Mouse (Mus musculus) cerebellum, adult 2 months (tissue): Measurements from ENCODE around the gene Iqsec1. TPM values are rescaled to one million over a fixed set of nuclear protein-coding genes. Genes with fewer than 3 reads are reported as not detected.
A peak's percentile ranks its signal among the peaks of the same experiment; 100 is the strongest.

ENCODE experiments used
- DNase-seq, 2 experiments: peaks; one replicate each; pipeline ENCODE4 v3.0.0; 2021
- H3K27ac ChIP-seq: fragments of 200-500 bp; 2 replicates; pipeline ENCODE4 v1.5.1; 2012; ENCODE audit warnings: low read length, control low read depth, inconsistent platforms; ENCODE audit not compliant: insufficient read depth
- H3K27me3 ChIP-seq: fragments of 200-500 bp; 2 replicates; pipeline ENCODE4 v1.6.1; 2012; ENCODE audit warnings: inconsistent platforms, mild to moderate bottlenecking, low read length, moderate library complexity; ENCODE audit not compliant: control insufficient read depth, insufficient read depth
- H3K4me1 ChIP-seq: fragments of 200-500 bp; 2 replicates; pipeline ENCODE4 v1.6.1; 2011; ENCODE audit warnings: low read length; ENCODE audit not compliant: control insufficient read depth, insufficient read depth
- H3K4me3 ChIP-seq: fragments of 200-500 bp; replicated peaks from 2 replicates; pipeline ENCODE3; 2011; ENCODE audit warnings: mild to moderate bottlenecking, low read depth, low read length, control low read depth; ENCODE audit not compliant: insufficient read depth
- CTCF ChIP-seq: fragments of 200-500 bp; IDR thresholded peaks from 2 replicates; pipeline ENCODE4 v1.5.1; 2011; ENCODE audit warnings: low read depth, mild to moderate bottlenecking, control low read depth, low read length, moderate library complexity, borderline replicate concordance; ENCODE audit not compliant: insufficient read depth
- POLR2A ChIP-seq: fragments of 200-500 bp; IDR thresholded peaks from 2 replicates; pipeline ENCODE4 v1.6.1; 2011; ENCODE audit warnings: low read length, control low read depth, borderline replicate concordance; ENCODE audit not compliant: insufficient read depth
- WGBS: fragments of 180-500 bp; shearing (Covaris S2); methylation state at CpG from one replicate; pipeline ENCODE4 v1.1.7; 2018; 5-methylcytosine and 5-hydroxymethylcytosine counted together
- polyA plus RNA-seq: library from polyadenylated mRNA; depleted of rRNA; stranded (reverse); fragments of >200 nt; gene quantifications from 2 replicates; pipeline ENCODE4 v1.2.3, GENCODE M21; 2012

The Iqsec1 gene
- polyA plus RNA-seq, 1 experiment = 249 TPM

DNA sequence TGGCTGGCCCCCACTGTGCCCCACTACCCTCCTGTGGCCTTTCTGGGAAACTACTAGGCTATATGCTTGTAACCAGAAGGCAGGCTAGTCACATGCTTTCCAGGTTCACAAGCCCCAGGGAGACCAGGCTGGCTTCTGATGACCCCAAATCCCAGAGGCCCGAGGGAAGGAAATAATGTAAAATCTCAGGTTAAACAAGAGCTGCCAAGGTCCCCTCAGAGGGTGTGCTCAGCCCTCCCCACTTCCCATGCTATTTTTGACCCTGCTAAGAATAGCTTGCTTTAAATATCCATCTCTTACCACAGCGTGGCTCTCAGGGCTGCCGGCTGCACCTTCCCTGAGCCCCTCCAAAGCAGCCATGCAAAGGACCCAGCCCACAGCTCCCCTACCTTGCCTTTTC lies 299.7 kb downstream of the Iqsec1 start:
- Histone ChIP-seq H3K4me1 (peaks cover 42% of the 10 kb centered on the region), H3K27me3 (no peaks in the 10 kb centered on the region), H3K27ac (peak overlapping the region; percentile 17; the same call in 1 of the 2 replicates), H3K4me3 (no peak overlapping the region)
- WGBS = 9% methylated on average over 3 of the region's 3 CpGs
- peak in 1 of 2 experiments; percentile 63 for DNase-seq
- TF ChIP-seq POLR2A (no peak), CTCF (no peak)

- Histone ChIP-seq H3K27me3 (no peaks in the 10 kb centered on the region), H3K27ac (0 out of 2 replicates have a peak overlapping the region, but pooled peaks have one; percentile 15), H3K4me1 (peaks cover 45% of the 10 kb centered on the region), H3K4me3 (no peak overlapping the region)
- no peak for TF ChIP-seq POLR2A
- WGBS = 93% methylated on average over 6 of the region's 6 CpGs
- DNase-seq = no peak
Measured at GRCm38 (mm10) chr6:90688003-90688402, 300.5 kb downstream of the Iqsec1 start.

DNA sequence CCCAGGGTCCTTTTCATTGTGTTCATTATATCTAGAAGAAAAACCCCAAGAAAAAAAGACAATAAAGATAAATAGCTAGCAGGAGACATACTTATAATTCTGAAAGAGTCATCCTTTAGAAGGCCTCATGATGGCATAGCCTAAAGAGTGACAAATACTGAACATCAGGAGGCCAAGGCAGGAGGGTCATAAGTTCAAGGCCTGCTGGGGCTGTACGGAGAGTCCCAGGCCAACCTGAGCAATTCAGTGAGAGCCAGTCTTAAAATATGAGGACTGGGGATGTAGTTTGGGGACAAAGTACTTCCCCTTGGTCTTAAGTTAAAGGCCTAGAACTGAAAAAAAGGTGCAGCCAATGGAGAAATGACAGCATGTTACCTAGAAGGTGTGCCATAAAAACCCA lies 301.7 kb downstream of the Iqsec1 start:
- no peak for TF ChIP-seq CTCF
- TF ChIP-seq POLR2A = no peak
- Histone ChIP-seq H3K4me3 (no peak overlapping the region), H3K27me3 (no peaks in the 10 kb centered on the region), H3K27ac (no peak overlapping the region), H3K4me1 (peaks cover 48% of the 10 kb centered on the region)
- no peak for DNase-seq
- 66% methylated on average over 1 of the region's 1 CpGs for WGBS

GRCm38 (mm10) chr6:90683831-90684532 lies 304.5 kb downstream of the Iqsec1 start:
- no peak for DNase-seq
- no peak overlapping the region for H3K27ac ChIP-seq
- no peak for TF ChIP-seq POLR2A
- TF ChIP-seq CTCF = no peak
- H3K4me3 ChIP-seq = no peak overlapping the region
- peaks cover 32% of the 10 kb centered on the region for H3K4me1 ChIP-seq
- 72% methylated on average over 3 of the region's 3 CpGs for WGBS
- H3K27me3 ChIP-seq = no peaks in the 10 kb centered on the region

- no peak for TF ChIP-seq CTCF
- TF ChIP-seq POLR2A = no peak
- no peaks in the 10 kb centered on the region for H3K27me3 ChIP-seq
- 78% methylated on average over 12 of the region's 12 CpGs for WGBS
- H3K4me3 ChIP-seq = no peak overlapping the region
- no peak overlapping the region for H3K27ac ChIP-seq
- peaks cover 16% of the 10 kb centered on the region for H3K4me1 ChIP-seq
- DNase-seq = no peak
Measured at GRCm38 (mm10) chr6:90680401-90680800, 308.1 kb downstream of the Iqsec1 start.

DNA sequence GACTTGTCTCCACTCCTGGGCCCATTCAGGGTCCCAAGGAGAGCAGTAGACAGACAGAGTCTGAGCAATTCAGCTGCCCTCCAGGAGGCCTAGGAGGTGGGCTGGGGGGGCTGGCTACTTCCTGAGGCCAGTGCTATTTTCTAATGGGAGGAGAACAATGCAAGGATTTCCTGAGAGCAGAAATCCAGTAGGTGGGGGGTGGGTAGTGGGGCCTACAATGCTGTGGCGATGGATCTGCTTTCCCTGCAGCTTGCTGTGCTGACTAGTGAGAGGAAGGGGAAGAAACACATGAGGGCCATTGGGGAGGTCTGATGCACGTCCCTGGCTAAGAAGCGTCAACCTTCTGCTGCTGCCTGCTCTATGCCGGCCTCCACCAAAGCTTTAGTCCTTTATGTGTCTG lies 309.7 kb downstream of the Iqsec1 start:
- no peak overlapping the region for H3K4me3 ChIP-seq
- H3K4me1 ChIP-seq = peaks cover 12% of the 10 kb centered on the region
- TF ChIP-seq CTCF (no peak), POLR2A (no peak)
- H3K27ac ChIP-seq = no peak overlapping the region
- 70% methylated on average over 4 of the region's 4 CpGs for WGBS
- DNase-seq = no peak
- H3K27me3 ChIP-seq = no peaks in the 10 kb centered on the region

- Histone ChIP-seq H3K27me3 (no peaks in the 10 kb centered on the region), H3K27ac (no peak overlapping the region), H3K4me1 (peaks cover 3% of the 10 kb centered on the region; the same call in 1 of the 2 replicates), H3K4me3 (no peak overlapping the region)
- TF ChIP-seq POLR2A (no peak), CTCF (no peak)
- DNase-seq = peak in 1 of 2 experiments; percentile 6
- 73% methylated on average over 9 of the region's 9 CpGs for WGBS
Measured at GRCm38 (mm10) chr6:90668693-90669092, 319.8 kb downstream of the Iqsec1 start.

DNA sequence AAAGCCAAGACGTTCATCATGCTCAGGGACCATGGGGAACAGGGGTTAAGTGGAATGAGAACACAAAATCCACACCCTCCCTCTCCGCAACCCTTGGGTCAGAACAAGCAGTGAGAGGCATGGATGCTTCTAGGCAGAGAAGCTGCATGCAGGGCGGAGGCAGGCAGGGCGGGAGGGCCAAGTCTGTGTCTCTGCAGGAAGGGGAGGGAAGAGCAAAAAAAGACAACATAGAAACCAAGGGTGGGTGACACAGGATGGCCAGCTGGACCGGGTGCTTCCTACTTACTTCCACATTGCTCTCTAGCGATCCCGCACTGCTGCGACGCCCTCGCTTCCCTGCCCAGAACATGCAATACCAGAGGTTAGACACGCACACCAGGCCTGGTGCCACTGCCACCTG lies 324.7 kb downstream of the Iqsec1 start:
- 33% methylated on average over 11 of the region's 11 CpGs for WGBS
- Histone ChIP-seq H3K27ac (no peak overlapping the region), H3K4me1 (peaks cover 6% of the 10 kb centered on the region; the same call in 1 of the 2 replicates), H3K4me3 (no peak overlapping the region), H3K27me3 (no peaks in the 10 kb centered on the region)
- no peak for TF ChIP-seq CTCF
- no peak for TF ChIP-seq POLR2A
- DNase-seq = peak in 1 of 2 experiments; percentile 16
